Mouse (Mus musculus): Measurements from ENCODE around the gene Scrn1. TPM values are rescaled to one million over a fixed set of nuclear protein-coding genes. Genes with fewer than 3 reads are reported as not detected.

Scrn1 gene
- polyA plus RNA-seq, 1 experiment from 2014 or later = 104 TPM

- Histone ChIP-seq H3K36me3 (ENCODE audit: control insufficient read depth, insufficient read depth, low read length) (no peaks in the 10 kb centered on the region), H3K4me2 (ENCODE audit: low read length) (no peak overlapping the region), H3K9ac (replicated peaks; ENCODE audit: low read length) (no peak overlapping the region), H3K4me3 (replicated peaks; ENCODE audit: low read depth, low read length) (no peak overlapping the region), H3K27me3 (ENCODE audit: control insufficient read depth, insufficient read depth, low read length) (no peaks in the 10 kb centered on the region), H3K4me1 (ENCODE audit: control insufficient read depth, insufficient read depth, low read length) (no peaks in the 10 kb centered on the region), H3K9me3 (ENCODE audit: control insufficient read depth, low read length) (no peaks in the 10 kb centered on the region), H3K27ac (replicated peaks; ENCODE audit: low read depth, low read length) (no peak overlapping the region)
- DNase-seq = no peak
- no peak for ATAC-seq (ENCODE audit: low FRiP score, low TSS enrichment)
- 98% methylated on average over 3 of the region's 3 CpGs for WGBS
These were observed 98.9 kb downstream of the Scrn1 start for GRCm38 (mm10) chr6:54467371-54467770.

GRCm38 (mm10) chr6:54464926-54465325, 101.4 kb downstream of the Scrn1 start:
- Histone ChIP-seq H3K4me3 (replicated peaks; ENCODE audit: low read depth, low read length) (no peak overlapping the region), H3K36me3 (ENCODE audit: control insufficient read depth, insufficient read depth, low read length) (no peaks in the 10 kb centered on the region), H3K27ac (replicated peaks; ENCODE audit: low read depth, low read length) (no peak overlapping the region), H3K9me3 (ENCODE audit: control insufficient read depth, low read length) (no peaks in the 10 kb centered on the region), H3K27me3 (ENCODE audit: control insufficient read depth, insufficient read depth, low read length) (no peaks in the 10 kb centered on the region), H3K9ac (replicated peaks; ENCODE audit: low read length) (no peak overlapping the region), H3K4me1 (ENCODE audit: control insufficient read depth, insufficient read depth, low read length) (peaks cover under 1% of the 10 kb centered on the region), H3K4me2 (ENCODE audit: low read length) (no peak overlapping the region)
- DNase-seq (no peak), ATAC-seq (ENCODE audit: low FRiP score, low TSS enrichment) (no peak)
- WGBS = 81% methylated on average over 4 of the region's 4 CpGs

- no peak for DNase-seq
- Histone ChIP-seq H3K4me3 (replicated peaks; ENCODE audit: low read depth, low read length) (no peak overlapping the region), H3K4me2 (ENCODE audit: low read length) (no peak overlapping the region), H3K9ac (replicated peaks; ENCODE audit: low read length) (no peak overlapping the region), H3K36me3 (ENCODE audit: control insufficient read depth, insufficient read depth, low read length) (no peaks in the 10 kb centered on the region), H3K27ac (replicated peaks; ENCODE audit: low read depth, low read length) (no peak overlapping the region), H3K4me1 (ENCODE audit: control insufficient read depth, insufficient read depth, low read length) (peaks cover 6% of the 10 kb centered on the region), H3K27me3 (ENCODE audit: control insufficient read depth, insufficient read depth, low read length) (no peaks in the 10 kb centered on the region), H3K9me3 (ENCODE audit: control insufficient read depth, low read length) (no peaks in the 10 kb centered on the region)
- 65% methylated on average over 8 of the region's 8 CpGs for WGBS
- no peak for ATAC-seq (ENCODE audit: low FRiP score, low TSS enrichment)
These were observed 102.4 kb downstream of the Scrn1 start for GRCm38 (mm10) chr6:54463701-54464458.

- 89% methylated on average over 6 of the region's 6 CpGs for WGBS
- no peak for ATAC-seq (ENCODE audit: low FRiP score, low TSS enrichment)
- no peaks in the 10 kb centered on the region for H3K9me3 ChIP-seq (ENCODE audit: control insufficient read depth, low read length)
These were observed 103.5 kb downstream of the Scrn1 start for GRCm38 (mm10) chr6:54462766-54463165.

GRCm38 (mm10) chr6:54460915-54461671, 105.2 kb downstream of the Scrn1 start:
- Histone ChIP-seq H3K4me2 (ENCODE audit: low read length) (no peak overlapping the region), H3K4me1 (ENCODE audit: control insufficient read depth, insufficient read depth, low read length) (peaks cover 6% of the 10 kb centered on the region), H3K36me3 (ENCODE audit: control insufficient read depth, insufficient read depth, low read length) (no peaks in the 10 kb centered on the region), H3K9ac (replicated peaks; ENCODE audit: low read length) (no peak overlapping the region), H3K4me3 (replicated peaks; ENCODE audit: low read depth, low read length) (no peak overlapping the region), H3K9me3 (ENCODE audit: control insufficient read depth, low read length) (no peaks in the 10 kb centered on the region), H3K27me3 (ENCODE audit: control insufficient read depth, insufficient read depth, low read length) (no peaks in the 10 kb centered on the region), H3K27ac (replicated peaks; ENCODE audit: low read depth, low read length) (no peak overlapping the region)
- DNase-seq = no peak
- ATAC-seq (ENCODE audit: low FRiP score, low TSS enrichment) = no peak
- 73% methylated on average over 13 of the region's 13 CpGs for WGBS

More at GRCm38 (mm10) chr6:54462766-54463165, 103.5 kb downstream of the Scrn1 start:
- no peak overlapping the region for H3K27ac ChIP-seq (replicated peaks; ENCODE audit: low read depth, low read length)
- no peaks in the 10 kb centered on the region for H3K27me3 ChIP-seq (ENCODE audit: control insufficient read depth, insufficient read depth, low read length)
- H3K4me2 ChIP-seq (ENCODE audit: low read length) = no peak overlapping the region
- H3K4me1 ChIP-seq (ENCODE audit: control insufficient read depth, insufficient read depth, low read length) = peaks cover 6% of the 10 kb centered on the region
- no peak overlapping the region for H3K4me3 ChIP-seq (replicated peaks; ENCODE audit: low read depth, low read length)
- DNase-seq = no peak
- no peaks in the 10 kb centered on the region for H3K36me3 ChIP-seq (ENCODE audit: control insufficient read depth, insufficient read depth, low read length)
- no peak overlapping the region for H3K9ac ChIP-seq (replicated peaks; ENCODE audit: low read length)

GRCm38 (mm10) chr6:54460172-54460914, 105.9 kb downstream of the Scrn1 start:
- no peak overlapping the region for H3K4me2 ChIP-seq (ENCODE audit: low read length)
- 72% methylated on average over 6 of the region's 6 CpGs for WGBS
- H3K36me3 ChIP-seq (ENCODE audit: control insufficient read depth, insufficient read depth, low read length) = no peaks in the 10 kb centered on the region
- no peaks in the 10 kb centered on the region for H3K27me3 ChIP-seq (ENCODE audit: control insufficient read depth, insufficient read depth, low read length)
- ATAC-seq (ENCODE audit: low FRiP score, low TSS enrichment) (no peak), DNase-seq (no peak)
- no peak overlapping the region for H3K4me3 ChIP-seq (replicated peaks; ENCODE audit: low read depth, low read length)
- no peak overlapping the region for H3K9ac ChIP-seq (replicated peaks; ENCODE audit: low read length)
- H3K27ac ChIP-seq (replicated peaks; ENCODE audit: low read depth, low read length) = no peak overlapping the region
- no peaks in the 10 kb centered on the region for H3K9me3 ChIP-seq (ENCODE audit: control insufficient read depth, low read length)
- peaks cover 6% of the 10 kb centered on the region for H3K4me1 ChIP-seq (ENCODE audit: control insufficient read depth, insufficient read depth, low read length)

GRCm38 (mm10) chr6:54459661-54460060, 106.6 kb downstream of the Scrn1 start:
- Histone ChIP-seq H3K4me2 (ENCODE audit: low read length) (no peak overlapping the region), H3K27ac (replicated peaks; ENCODE audit: low read depth, low read length) (no peak overlapping the region), H3K4me3 (replicated peaks; ENCODE audit: low read depth, low read length) (no peak overlapping the region), H3K27me3 (ENCODE audit: control insufficient read depth, insufficient read depth, low read length) (no peaks in the 10 kb centered on the region), H3K4me1 (ENCODE audit: control insufficient read depth, insufficient read depth, low read length) (peaks cover 6% of the 10 kb centered on the region), H3K9me3 (ENCODE audit: control insufficient read depth, low read length) (no peaks in the 10 kb centered on the region), H3K9ac (replicated peaks; ENCODE audit: low read length) (no peak overlapping the region), H3K36me3 (ENCODE audit: control insufficient read depth, insufficient read depth, low read length) (no peaks in the 10 kb centered on the region)
- no peak for ATAC-seq (ENCODE audit: low FRiP score, low TSS enrichment)
- DNase-seq = no peak
- 48% methylated on average over 7 of the region's 7 CpGs for WGBS

Data from midbrain, embryonic 14.5 days (tissue).